Mouse (Mus musculus) heart, embryonic 14.5 days (tissue): ENCODE measurements at regions not wholly inside any gene's neighbourhood (a gene's known extent, or its start where the extent isn't known, plus 50 kb on each side); places are given as distances from the start of the nearest gene placed in this dataset.

Source experiments
- ATAC-seq: fragments of 200-750 bp; cut with Nextera tagmentation; 2 replicates; pipeline ENCODE4 v1.8.0; 2017; ENCODE audit warnings: low read depth, moderate TSS enrichment; ENCODE audit not compliant: insufficient number of reproducible peaks, insufficient read depth, low FRiP score
- H3K27ac ChIP-seq, 2 experiments: fragments of 200-500 bp in 1 of 2; fragments of 300-500 bp in 1 of 2; sonication (generic) in 1 of 2; replicated peaks in 1 of 2; 2 replicates each; pipeline ENCODE4 v1.5.1; 2012 to 2014; ENCODE audit warnings: low read depth in 2 of 2, low read length in 2 of 2, control low read depth in 1 of 2, mild to moderate bottlenecking in 1 of 2, mixed read lengths in 1 of 2; ENCODE audit not compliant: control insufficient read depth in 1 of 2, insufficient read depth in 1 of 2
- H3K27me3 ChIP-seq: fragments of 300-500 bp; sonication (generic); 2 replicates; pipeline ENCODE4 v1.6.1; 2014; ENCODE audit warnings: mild to moderate bottlenecking, low read length, control low read depth; ENCODE audit not compliant: control insufficient read depth, insufficient read depth
- H3K36me3 ChIP-seq: fragments of 300-500 bp; sonication (generic); 2 replicates; pipeline ENCODE4 v1.6.1; 2014; ENCODE audit warnings: mild to moderate bottlenecking, control low read depth, low read length, mixed read lengths; ENCODE audit not compliant: control insufficient read depth, insufficient read depth
- H3K4me1 ChIP-seq, 2 experiments: fragments of 200-500 bp in 1 of 2; fragments of 300-500 bp in 1 of 2; sonication (generic) in 1 of 2; 2 replicates each; pipeline ENCODE4 v1.6.1; 2012 to 2014; ENCODE audit warnings: low read length in 2 of 2, control low read depth in 1 of 2, mixed read lengths in 1 of 2; ENCODE audit not compliant: control insufficient read depth in 2 of 2, insufficient read depth in 2 of 2
- H3K4me2 ChIP-seq: fragments of 300-500 bp; sonication (generic); 2 replicates; pipeline ENCODE4 v1.6.1; 2014; ENCODE audit warnings: mild to moderate bottlenecking, low read length
- H3K4me3 ChIP-seq, 2 experiments: fragments of 200-500 bp in 1 of 2; fragments of 300-500 bp in 1 of 2; sonication (generic) in 1 of 2; 2 replicates each; pipeline ENCODE4 v1.5.1; 2012 to 2014; ENCODE audit warnings: low read length in 2 of 2, mild to moderate bottlenecking in 2 of 2, control low read depth in 1 of 2, low read depth in 1 of 2, moderate library complexity in 1 of 2; ENCODE audit not compliant: control insufficient read depth in 1 of 2, insufficient read depth in 1 of 2
- H3K9ac ChIP-seq: fragments of 300-500 bp; sonication (generic); 2 replicates; pipeline ENCODE4 v1.6.1; 2014; ENCODE audit warnings: mild to moderate bottlenecking, low read length
- H3K9me3 ChIP-seq: fragments of 300-500 bp; sonication (generic); 2 replicates; pipeline ENCODE4 v1.6.1; 2016; ENCODE audit warnings: low read length, control low read depth; ENCODE audit not compliant: control insufficient read depth
- WGBS: fragments of 180-500 bp; shearing (Covaris S2); extraction: QIAGEN DNeasy Blood & Tissue Kit; methylation state at CpG from one replicate; pipeline ENCODE4 v1.1.7; 2014; 5-methylcytosine and 5-hydroxymethylcytosine counted together

DNA sequence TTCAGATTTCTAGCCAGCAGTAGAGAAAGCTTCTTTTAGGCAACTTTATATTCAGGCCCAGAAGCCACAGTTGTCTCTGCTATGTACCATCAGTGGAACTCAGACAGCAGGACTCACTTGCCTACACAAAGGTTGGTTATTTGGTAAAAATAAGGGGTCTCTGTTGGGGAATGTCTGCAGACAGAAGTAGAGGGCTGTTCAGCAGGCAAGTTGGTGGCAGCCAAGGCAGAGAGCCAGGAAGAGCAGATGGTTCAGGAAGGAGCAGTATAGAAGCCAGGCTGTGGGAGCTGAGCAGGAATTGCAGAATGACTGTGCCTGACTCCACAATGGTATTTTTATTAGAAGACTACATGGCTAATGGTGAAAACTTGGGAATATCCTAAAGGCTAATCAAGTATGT lies 598.7 kb upstream of the Plxna2 start:
- H3K4me3 ChIP-seq: no peak overlapping the region
- no peak overlapping the region for H3K4me2 ChIP-seq
- H3K9ac ChIP-seq: no peak overlapping the region
- no peaks in the 10 kb centered on the region for H3K9me3 ChIP-seq
- H3K27me3 ChIP-seq: no peaks in the 10 kb centered on the region
- no peaks in the 10 kb centered on the region for H3K36me3 ChIP-seq
- no peak for ATAC-seq
- no peaks in the 10 kb centered on the region for H3K4me1 ChIP-seq
- H3K27ac ChIP-seq: no peak overlapping the region

DNA sequence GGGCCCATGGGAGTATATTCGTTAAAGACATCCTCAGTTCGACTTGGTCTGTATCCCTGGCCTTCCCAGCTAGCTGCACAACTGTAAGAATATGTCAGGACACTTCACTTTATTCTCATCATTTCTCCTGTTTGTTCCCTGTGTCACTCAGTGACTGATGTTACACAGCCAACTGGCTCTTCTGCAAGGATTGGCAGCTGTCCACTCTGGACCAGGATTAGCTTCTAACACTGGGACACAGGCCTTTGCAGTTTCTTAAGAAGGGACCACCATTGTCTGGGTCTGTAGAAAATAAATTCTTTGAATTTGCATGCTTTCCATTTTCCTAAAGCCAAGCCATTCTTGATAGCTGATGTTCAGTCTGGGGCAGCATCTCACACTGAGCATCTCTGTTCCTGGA lies 622.1 kb upstream of the Camk1g start:
- no peak overlapping the region for H3K4me3 ChIP-seq
- no peaks in the 10 kb centered on the region for H3K36me3 ChIP-seq
- no peak overlapping the region for H3K27ac ChIP-seq
- H3K9ac ChIP-seq: no peak overlapping the region
- no peak overlapping the region for H3K4me2 ChIP-seq
- no peaks in the 10 kb centered on the region for H3K9me3 ChIP-seq
- no peak for ATAC-seq
- no peaks in the 10 kb centered on the region; a peak in 1 of 4 replicates for H3K4me1 ChIP-seq
- H3K27me3 ChIP-seq: no peaks in the 10 kb centered on the region
- WGBS: 75% methylated on average over 2 of the region's 2 CpGs

DNA sequence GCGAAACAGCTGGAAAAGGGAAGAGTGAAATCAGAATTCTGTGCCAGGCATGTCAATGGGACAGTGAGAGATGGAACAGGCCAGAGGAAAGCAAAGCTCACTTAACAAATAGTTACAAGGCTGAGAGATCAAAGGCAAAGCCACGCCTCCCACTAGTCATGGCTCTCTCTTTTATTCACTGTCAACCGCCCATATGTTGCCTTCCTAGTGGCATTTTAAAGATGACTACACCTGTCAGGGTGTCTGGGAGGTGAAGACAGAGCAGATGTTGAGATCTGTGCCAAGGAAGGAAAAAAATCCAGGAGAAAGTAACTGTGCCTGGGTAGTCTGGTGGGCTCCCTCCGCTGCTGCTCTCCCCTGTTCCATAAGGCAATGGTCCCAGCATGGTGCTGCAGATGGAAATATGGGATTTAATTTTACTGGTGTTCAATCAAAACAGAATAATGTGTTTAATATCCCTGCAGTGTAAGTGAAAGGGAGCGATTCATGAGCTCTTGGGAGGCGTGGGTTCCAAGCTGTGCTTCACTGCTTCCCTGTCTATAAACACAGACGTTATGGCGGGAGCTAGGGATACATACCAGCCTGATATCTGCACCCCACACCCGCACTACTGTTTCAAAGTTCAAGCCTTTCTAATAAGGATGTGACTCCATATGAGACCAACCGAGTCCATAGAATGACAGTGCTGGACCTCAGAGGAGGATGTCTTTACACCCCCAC lies 620.0 kb upstream of the Camk1g start:
- no peak for ATAC-seq
- WGBS: 72% methylated on average over 10 of the region's 10 CpGs
- H3K9me3 ChIP-seq: no peaks in the 10 kb centered on the region

DNA sequence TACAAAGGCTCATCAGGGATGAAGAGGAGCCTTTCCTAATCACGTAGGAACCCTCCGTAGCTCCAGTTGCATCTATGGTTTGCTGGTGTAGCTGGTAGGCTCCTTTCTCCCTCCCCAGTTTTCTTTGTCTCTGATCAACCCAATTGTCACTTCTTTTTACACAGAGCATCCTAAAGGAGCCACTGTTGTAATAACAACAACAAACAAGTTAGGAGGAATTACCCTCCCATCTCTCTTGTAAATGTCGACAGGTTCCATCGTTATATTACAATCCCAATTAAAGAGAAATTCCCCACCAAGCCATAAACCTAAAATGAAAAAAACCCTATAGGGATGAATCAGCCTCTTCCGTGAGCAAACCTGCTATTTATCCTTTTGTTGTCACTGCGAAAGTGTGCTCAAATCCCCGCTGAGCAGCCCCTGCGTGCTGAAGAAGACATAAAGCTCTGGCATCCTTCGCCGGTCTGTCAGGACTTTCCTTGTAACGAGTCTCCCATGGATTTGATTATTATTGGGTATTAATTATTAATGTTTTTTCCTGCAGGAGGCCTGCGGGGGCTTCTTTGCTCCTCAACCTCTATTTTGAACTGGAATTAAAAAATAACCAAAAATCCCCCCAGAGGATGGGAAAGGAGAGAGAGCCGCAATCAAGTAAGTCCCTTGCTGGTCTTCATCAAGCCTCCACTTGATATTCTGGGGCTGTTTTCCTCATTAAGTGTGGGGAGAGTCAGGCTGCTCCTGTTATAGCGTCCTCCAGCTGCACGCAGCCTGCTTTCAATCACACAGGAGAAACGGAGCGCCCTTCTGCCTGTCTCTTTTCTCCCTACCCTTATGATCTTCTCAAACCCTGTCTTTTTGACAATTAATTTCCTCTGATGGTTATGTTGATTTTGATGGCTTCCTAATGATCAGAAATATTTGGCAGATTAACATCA lies 619.1 kb upstream of the Camk1g start:
- ATAC-seq: no peak
- Histone ChIP-seq H3K9me3 (no peaks in the 10 kb centered on the region), H3K4me1 (no peaks in the 10 kb centered on the region; a peak in 1 of 4 replicates), H3K27me3 (no peaks in the 10 kb centered on the region), H3K4me2 (no peak overlapping the region), H3K27ac (no peak overlapping the region), H3K4me3 (no peak overlapping the region), H3K9ac (no peak overlapping the region), H3K36me3 (no peaks in the 10 kb centered on the region)
- 40% methylated on average over 17 of the region's 17 CpGs for WGBS

More for the DNA sequence above, 620.0 kb upstream of the Camk1g start:
- Histone ChIP-seq H3K27me3 (no peaks in the 10 kb centered on the region), H3K4me3 (no peak overlapping the region), H3K4me1 (no peaks in the 10 kb centered on the region; a peak in 1 of 4 replicates), H3K27ac (no peak overlapping the region), H3K36me3 (no peaks in the 10 kb centered on the region), H3K4me2 (no peak overlapping the region), H3K9ac (no peak overlapping the region)

DNA sequence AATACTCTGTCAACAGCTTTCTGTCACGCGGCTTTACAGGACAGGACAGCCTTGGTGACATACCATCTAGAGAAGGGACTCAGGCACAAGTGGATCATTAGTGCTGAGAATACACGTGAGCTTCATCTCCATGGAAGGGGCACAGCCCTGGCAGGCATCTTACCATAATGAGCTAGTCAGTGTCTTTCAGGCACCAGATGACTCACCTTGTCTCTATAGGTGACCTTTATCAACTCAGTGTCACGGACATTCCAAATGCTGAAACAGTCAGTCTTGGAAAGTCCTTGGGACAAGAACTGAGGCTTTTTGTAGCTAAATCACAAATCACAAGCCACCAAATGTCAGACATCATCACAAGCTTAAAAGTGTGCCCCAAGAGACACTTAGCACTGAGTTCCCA lies 610.5 kb upstream of the Camk1g start:
- Histone ChIP-seq H3K4me3 (no peak overlapping the region), H3K27ac (no peak overlapping the region), H3K27me3 (no peaks in the 10 kb centered on the region), H3K4me2 (no peak overlapping the region), H3K4me1 (no peaks in the 10 kb centered on the region), H3K9ac (no peak overlapping the region), H3K9me3 (no peaks in the 10 kb centered on the region), H3K36me3 (no peaks in the 10 kb centered on the region)
- no peak for ATAC-seq
- 69% methylated on average over 4 of the region's 4 CpGs for WGBS

DNA sequence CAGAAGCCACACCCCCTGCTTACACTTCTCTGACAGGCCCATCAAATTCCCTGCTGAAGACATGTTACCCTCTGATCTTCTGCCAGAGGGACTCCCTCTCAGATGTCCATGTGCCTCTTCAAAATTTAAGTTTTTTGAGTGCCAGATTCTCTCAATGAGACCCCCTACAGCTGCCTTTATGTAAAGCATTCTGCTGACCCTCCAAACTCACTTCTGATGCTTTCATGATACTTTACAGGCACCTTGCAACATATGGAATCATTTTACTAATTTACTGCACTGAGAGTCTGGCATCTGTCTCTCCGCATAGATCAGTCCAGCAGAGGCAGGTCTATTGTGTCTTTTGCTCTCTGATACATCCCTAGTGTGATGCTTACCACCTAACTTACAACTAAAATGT lies 601.4 kb upstream of the Camk1g start:
- Histone ChIP-seq H3K4me3 (no peak overlapping the region), H3K9ac (no peak overlapping the region), H3K4me2 (no peak overlapping the region), H3K4me1 (no peaks in the 10 kb centered on the region), H3K36me3 (no peaks in the 10 kb centered on the region), H3K9me3 (no peaks in the 10 kb centered on the region), H3K27ac (no peak overlapping the region), H3K27me3 (no peaks in the 10 kb centered on the region)
- ATAC-seq: no peak
- WGBS: 83% methylated on average over 1 of the region's 1 CpGs

DNA sequence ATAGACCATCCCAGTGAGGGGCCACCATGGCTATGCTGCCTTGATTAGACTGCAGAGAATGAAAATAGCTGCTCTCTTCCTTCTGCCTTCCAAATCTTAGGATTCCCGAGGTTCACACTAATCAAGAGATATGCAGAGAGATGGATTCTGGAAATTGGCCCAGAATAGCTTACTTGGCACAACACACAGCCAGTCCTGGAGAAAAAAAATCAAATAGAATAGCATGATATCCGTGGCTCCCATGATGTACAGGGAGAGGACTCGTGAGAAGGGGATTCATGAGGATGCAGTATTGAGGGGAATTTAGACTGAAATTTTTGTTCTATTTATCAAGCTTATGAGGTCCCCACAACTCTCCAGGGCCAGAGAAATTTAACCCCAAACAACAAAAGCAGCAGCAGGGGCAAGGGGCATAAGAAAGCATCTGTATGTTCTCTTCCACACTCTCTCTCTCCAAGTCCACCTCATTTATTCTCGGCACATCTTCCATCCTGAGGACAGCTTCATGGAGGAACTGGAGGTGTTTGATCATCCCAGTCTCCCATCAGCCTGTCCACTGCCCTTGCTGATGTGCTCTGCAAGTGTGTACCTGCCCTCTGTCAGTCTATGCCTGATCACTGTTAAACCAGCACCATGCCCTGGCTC lies 599.3 kb upstream of the Camk1g start:
- Histone ChIP-seq H3K27ac (no peak overlapping the region), H3K36me3 (no peaks in the 10 kb centered on the region), H3K27me3 (no peaks in the 10 kb centered on the region), H3K9me3 (0 out of 2 replicates have a peak, but pooled peaks cover 3% of the 10 kb centered on the region), H3K4me3 (no peak overlapping the region), H3K4me1 (no peaks in the 10 kb centered on the region), H3K4me2 (no peak overlapping the region), H3K9ac (no peak overlapping the region)
- no peak for ATAC-seq
- WGBS: 51% methylated on average over 4 of the region's 4 CpGs
